Mouse (Mus musculus) B cell, adult 2 months (primary cell): ENCODE measurements at regions not wholly inside any gene's neighbourhood (a gene's known extent, or its start where the extent isn't known, plus 50 kb on each side); places are given as distances from the start of the nearest gene placed in this dataset.
A peak's percentile ranks its signal among the peaks of the same experiment; 100 is the strongest.

Experiments
- DNase-seq, 2 experiments: peaks; one replicate each; pipeline ENCODE4 v3.0.0; 2022

DNA sequence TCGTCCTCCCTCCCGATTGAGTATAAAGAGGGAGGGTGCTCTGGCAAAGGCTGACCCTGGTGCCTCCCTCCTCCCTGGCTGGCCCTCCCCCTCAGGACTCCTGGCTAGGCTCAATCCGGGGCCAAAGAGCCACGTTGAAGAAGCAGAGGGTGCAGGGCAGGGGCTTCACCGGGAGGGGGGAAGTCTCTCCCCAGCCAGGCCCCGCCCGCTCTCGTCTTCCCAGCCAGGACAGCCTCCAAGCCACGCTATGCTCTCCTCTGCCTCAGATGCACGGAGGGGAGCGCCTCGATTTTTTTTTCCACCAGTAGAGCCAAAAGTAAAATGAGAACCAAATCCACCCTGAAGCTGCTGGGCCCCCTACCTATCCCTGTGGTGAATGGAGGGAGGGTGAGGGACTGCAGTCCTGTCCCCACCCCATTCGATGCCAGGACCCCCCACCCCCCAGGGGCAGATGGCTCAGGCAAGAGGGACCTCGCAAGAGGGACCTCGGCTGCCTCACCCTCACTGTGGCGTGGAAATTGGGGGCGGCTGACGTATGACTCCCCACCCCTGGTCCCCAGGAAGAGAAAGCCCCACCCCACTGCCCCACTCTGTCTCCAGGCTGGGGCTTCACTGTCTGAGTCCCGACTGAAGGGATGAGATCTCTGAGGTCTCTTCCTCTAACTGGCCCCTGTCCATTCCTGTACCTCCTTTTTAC is 53.2 kb upstream of the Col1a1 start:
- no peak for DNase-seq

DNA sequence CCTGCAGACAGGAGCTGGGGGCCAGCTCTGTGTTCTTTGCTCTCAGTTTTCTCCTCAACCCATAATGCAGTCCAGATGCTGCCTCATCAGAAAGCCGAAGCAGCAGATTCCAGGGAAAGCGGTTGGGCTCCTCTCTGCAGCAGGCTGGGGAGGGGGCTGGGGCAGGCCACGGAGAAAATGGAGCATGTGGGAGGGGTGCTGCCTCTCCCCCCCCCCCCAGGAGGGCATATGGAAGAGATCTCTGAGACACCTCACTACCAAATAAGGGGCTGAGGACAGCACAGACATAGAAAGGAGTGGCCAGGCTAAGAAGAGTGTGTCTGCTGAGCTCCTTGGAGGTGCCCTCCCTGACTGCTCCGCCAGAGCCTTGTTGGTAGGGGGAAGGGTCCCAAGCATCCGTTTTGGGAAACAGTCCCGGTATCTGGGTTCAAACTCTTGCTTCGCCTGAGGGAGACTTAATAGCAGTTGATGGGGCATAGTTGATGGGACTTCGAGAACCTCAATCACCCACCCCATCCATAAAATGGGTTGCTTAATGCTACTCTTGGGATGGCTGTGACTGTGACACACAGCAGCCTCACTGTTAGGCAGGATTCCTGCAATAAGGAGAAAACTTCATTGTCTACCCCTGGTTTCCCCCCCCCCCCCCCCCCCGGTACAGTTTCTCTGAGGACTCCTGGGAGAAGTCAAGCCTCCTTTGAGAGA is 53.9 kb upstream of the Col1a1 start:
- no peak for DNase-seq

- no peak for DNase-seq
These were observed 54.9 kb upstream of the Col1a1 start for GRCm38 (mm10) chr11:94880896-94881840.

- DNase-seq: no peak
These were observed 59.3 kb upstream of the Col1a1 start for GRCm38 (mm10) chr11:94876707-94877106.

DNA sequence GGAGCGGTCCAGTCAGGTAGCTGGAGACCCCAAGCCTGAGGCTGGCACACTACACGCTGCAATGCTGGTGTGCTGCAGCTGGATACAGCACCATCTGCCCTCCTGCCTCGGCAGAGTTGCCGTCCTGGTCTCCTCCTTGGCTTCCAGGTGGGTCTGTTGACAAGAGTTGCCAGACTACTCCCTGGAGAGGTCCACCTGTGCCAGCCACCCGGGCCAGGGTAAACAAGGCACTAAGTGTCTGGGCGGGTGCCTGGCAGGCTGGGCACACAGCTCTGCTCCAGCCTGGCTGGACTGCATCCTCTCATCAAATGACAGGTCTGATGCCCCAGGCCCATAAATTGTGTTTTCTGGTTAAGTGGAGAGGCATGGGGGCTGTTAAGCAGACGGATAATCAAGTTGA is 61.0 kb upstream of the Col1a1 start:
- DNase-seq: no peak

- DNase-seq: no peak
These were observed 61.9 kb upstream of the Col1a1 start for GRCm38 (mm10) chr11:94874155-94874561.

- no peak for DNase-seq
These were observed 62.3 kb upstream of the Col1a1 start for GRCm38 (mm10) chr11:94873693-94874092.

DNA sequence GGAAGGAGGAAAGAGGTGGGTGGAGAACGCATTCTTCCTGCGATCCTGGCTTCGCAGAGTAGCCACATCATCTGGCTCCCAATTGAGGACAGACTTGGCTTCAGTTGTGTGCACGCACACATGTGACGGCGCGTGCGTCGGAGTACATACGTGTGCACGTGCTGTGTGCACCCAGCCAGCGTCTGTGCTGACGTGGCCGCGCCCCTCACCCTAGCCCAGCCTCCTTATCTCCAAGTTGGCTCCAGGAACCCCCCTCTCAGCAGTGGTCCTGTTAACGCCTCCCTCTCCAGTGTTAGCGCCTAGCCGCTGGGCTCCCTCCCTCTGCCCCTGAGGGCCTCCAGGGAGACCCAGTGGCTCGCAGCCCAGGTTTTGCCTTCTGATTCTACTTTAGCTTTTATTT is 63.1 kb upstream of the Col1a1 start:
- no peak for DNase-seq

DNA sequence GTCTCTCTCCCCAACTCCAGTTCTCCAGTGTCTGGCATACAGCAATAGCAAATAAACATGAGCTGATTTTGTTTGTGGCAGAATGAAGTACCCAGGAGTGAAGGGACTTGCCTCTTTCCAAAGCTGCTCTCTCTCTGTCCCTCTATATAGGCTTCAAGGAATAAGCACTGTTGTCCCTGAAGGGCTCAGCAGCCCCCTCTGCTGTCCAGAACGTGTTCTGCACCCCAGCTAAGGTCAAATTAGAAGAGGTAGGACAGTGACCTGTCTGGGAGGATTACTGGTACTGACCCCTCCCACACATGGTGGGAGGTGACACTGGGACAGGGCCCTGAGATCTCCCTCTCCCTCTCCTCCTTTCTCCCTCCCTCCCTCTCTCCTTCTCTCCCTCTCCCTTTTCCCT is 65.7 kb upstream of the Col1a1 start:
- peak; percentile 39 to 42 for DNase-seq

DNA sequence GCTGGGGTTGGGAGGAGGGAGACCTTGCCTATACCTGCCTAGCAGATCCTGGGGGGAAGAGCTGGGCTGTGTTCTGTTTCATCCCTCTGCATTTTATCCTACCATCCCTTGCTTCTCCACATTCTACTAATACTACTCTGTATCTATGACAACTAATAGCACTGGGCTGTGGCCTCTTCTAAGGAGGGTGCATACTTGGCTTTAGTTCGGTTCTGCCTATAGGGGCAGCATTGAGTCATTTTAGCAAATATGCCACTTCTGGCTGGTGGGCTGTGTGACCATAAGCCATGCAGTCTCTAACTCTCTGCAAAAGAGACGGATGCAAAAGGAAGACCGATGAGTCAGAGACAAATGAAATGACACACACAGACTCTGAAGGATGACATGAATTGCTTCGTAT is 66.2 kb upstream of the Col1a1 start:
- DNase-seq: peak; percentile 5 to 7

DNA sequence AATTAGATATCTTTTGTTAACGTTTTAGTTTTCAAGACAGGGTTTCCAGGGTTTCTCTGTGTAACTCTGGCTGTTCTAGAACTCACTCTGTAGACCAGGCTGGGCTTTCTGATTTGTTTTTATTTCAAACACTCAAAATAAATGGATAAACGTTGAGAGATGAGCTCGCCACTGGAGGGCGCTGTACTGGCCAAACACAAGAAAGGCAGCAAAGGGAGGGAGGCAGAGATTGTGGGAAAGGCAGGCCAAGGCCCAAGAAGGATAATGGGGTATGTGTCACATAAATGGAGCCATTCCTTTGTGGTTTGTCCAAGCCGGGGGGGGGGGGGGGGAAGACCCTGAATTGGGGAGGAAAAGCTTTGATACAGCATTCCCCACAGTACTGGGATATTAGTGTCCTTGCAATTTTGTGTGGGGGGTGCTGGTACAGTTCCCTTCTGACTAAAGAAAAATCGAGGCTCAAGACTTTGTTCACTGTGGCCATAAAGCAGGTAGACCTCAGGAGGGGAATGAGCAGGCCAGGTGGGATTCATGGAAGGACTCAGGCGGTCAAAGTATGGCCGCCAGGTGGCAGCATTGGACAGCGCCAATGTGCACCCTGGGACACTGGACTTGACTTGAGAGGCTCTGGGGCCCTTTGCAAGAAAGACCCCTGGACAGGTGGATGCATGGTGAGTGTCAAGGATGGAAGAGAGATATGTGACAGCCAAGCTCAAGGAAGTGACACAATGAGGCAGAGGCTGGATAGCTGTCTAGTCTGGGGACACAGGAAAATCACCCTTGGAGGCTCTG is 69.7 kb upstream of the Col1a1 start:
- peak; percentile 42 to 43 for DNase-seq

- no peak for DNase-seq
These were observed 67.6 kb upstream of the Tmem92 start for GRCm38 (mm10) chr11:94850129-94850528.

DNA sequence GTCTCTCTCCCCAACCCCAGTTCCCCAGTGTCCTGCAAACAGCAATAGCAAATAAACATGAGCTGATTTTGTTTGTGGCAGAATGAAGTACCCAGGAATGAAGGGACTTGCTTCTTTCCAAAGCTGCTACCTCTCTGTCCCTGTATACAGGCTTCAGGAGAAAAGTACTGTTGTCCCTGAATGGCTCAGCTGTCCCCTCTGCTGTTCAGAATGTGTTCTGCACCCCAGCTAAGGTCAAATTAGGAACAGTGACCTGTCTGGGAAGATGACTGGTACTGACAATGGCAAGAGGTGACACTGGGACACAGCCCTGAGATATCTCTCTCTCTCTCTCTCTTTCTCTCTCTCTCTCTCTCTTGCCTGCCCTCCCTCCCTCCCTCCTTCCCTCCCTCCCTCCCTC is 56.6 kb upstream of the Tmem92 start:
- DNase-seq: no peak

GRCm38 (mm10) chr11:94838140-94838539 is 55.6 kb upstream of the Tmem92 start:
- no peak for DNase-seq

DNA sequence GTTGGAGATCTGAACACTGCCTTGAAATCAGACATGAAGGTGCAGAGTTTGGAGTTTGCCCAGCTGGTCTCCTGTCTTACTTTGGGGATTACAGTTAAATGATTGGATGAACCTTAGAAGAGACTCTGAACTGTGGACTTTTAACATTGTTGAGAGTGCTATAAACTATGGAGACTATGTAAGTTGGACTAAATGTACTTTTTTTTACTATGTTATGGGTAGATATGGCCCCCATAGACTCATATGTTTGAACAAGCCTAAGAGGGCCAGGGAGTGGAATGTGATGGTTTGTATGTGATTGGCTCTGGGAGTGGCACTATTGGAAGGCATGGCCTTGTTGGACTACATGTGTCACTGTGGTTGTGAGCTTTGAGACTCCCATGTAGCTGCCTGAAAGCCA is 53.8 kb upstream of the Tmem92 start:
- DNase-seq: no peak

DNA sequence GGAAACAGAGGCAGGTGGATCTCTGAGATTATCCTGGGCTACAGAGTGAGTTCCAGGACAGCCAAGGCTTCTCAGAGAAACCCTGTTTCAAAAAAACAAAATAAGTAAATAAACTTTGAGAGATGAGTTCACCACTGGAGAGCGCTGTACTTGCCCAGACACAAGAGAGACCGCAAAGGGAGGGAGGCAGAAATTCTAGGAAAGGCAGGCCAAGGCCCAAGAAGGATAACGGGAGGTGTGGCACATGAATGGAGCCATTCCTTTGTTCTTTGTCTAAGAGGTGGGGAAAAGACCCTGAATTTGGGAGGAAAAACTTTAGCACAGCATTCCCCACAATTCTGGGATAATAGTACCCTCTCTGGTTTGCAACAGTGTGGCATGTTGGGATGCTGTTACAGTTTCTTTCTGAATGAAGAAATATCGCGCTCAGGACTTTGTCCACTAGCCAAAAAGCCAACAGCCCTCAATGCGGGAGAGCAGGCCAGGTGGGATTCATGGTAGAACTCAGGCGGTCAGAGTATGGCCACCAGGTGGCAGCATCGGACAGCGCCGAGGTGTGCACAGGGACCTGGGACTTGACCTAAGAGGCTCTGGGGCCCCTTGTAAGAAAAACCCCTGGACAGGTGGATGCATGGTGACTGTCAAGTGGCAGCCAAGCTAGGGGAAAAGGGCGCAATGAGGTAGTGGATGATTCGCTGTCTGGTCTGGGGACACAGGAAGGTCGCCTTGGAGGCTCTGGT is 49.9 kb upstream of the Tmem92 start:
- DNase-seq: peak; percentile 70 to 71
